Mouse (Mus musculus) lung, embryonic 16.5 days (tissue): ENCODE measurements around the gene Rtf1. TPM values are rescaled to one million over a fixed set of nuclear protein-coding genes. Genes with fewer than 3 reads are reported as not detected.

ENCODE experiments used
- ATAC-seq: fragments of 200-750 bp; cut with Nextera tagmentation; 2 replicates; pipeline ENCODE4 v1.8.0; 2017; ENCODE audit warnings: low read depth, mild to moderate bottlenecking, moderate library complexity
- H3K27ac ChIP-seq: fragments of 300-500 bp; sonication (generic); 2 replicates; pipeline ENCODE4 v1.5.1; 2014; ENCODE audit warnings: mild to moderate bottlenecking, control low read depth, low read length
- H3K27me3 ChIP-seq: fragments of 300-500 bp; sonication (generic); 2 replicates; pipeline ENCODE4 v1.6.1; 2014; ENCODE audit warnings: low read depth, low read length, mixed read lengths; ENCODE audit not compliant: control insufficient read depth, insufficient read depth
- H3K36me3 ChIP-seq: fragments of 300-500 bp; sonication (generic); 2 replicates; pipeline ENCODE4 v1.6.1; 2014; ENCODE audit warnings: low read length; ENCODE audit not compliant: control insufficient read depth, insufficient read depth
- H3K4me1 ChIP-seq: fragments of 300-500 bp; sonication (generic); replicated peaks from 2 replicates; pipeline ENCODE4 v1.6.1; 2014; ENCODE audit warnings: low read length, mixed read lengths; ENCODE audit not compliant: control insufficient read depth, insufficient read depth
- H3K4me2 ChIP-seq: fragments of 300-500 bp; sonication (generic); 2 replicates; pipeline ENCODE4 v1.6.1; 2014; ENCODE audit warnings: low read depth, low read length, control low read depth
- H3K4me3 ChIP-seq: fragments of 300-500 bp; sonication (generic); 2 replicates; pipeline ENCODE4 v1.5.1; 2014; ENCODE audit warnings: mild to moderate bottlenecking, low read length, control low read depth
- H3K9ac ChIP-seq: fragments of 300-500 bp; sonication (generic); 2 replicates; pipeline ENCODE4 v1.6.1; 2014; ENCODE audit warnings: low read length, control low read depth
- H3K9me3 ChIP-seq: fragments of 300-500 bp; sonication (generic); 2 replicates; pipeline ENCODE4 v1.6.1; 2016; ENCODE audit warnings: low read length; ENCODE audit not compliant: control insufficient read depth
- WGBS: fragments of 180-500 bp; shearing (Covaris S2); extraction: QIAGEN DNeasy Blood & Tissue Kit; methylation state at CpG from one replicate; pipeline ENCODE4 v1.1.7; 2014; 5-methylcytosine and 5-hydroxymethylcytosine counted together
- polyA plus RNA-seq: library from polyadenylated mRNA; unstranded; fragments of >200 nt; fragmentation: Nextera tagmentation; extraction: Ambion mirVana; gene quantifications from 2 replicates; pipeline ENCODE4 v1.2.1, GENCODE M21; 2015

Gene Rtf1
- polyA plus RNA-seq, 1 experiment from 2014 or later, result 39.9 TPM

DNA sequence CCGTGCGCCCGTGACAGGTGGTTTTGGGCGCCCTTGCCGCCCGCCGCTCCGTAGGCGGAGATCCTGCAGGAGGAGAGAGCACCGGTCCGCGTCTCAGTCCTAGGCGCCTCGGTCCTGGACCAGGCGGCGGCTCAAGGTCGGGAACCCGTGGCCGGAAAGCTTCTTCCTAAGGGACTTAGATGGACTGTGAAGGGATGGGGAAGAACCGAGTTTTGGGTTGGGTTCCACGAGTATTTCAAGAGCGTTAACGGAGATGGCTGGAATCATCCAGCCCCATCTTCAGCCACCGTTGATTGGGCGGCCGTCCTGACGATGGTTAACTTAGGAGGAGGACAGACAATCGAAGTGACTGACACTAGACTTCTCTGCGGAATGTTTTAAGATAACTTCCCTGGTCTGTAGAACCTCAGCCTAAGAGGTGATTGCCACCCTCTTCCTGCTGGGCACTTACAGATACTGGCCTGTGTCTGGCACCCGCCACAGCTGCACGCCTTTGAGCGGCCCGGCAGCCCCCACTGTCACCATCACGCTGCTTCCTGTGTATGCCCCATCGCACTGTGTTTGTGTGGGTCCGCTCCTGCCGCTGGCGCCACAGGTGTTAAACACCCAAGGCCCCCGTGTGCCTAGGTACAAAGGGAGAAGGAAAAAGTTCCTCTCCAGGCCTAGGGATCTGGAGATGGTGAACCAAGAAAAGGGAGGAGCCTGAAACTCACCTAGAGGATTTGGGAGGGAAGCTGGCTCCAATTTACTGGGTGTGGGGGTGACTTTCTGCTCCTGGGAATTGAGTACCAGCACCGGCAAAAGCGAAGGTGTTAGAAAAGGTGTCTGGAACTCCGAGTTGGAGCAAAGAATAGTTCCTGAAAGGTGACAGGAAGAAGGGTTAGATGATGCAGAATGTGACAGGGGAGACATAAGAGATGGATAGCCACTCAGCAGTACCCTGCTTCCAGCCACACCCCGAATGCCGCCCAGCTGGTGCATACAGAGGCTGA lies 84.3 kb downstream of the Rtf1 start:
- ATAC-seq, result no peak
- peak overlapping the region; percentile 66 for H3K4me3 ChIP-seq
- peak overlapping the region; percentile 98 for H3K4me2 ChIP-seq
- no peaks in the 10 kb centered on the region for H3K9me3 ChIP-seq
- H3K36me3 ChIP-seq, result peaks cover 4% of the 10 kb centered on the region
- H3K4me1 ChIP-seq, result peaks cover 3% of the 10 kb centered on the region; the same call in 1 of the 2 replicates
- H3K9ac ChIP-seq, result peak overlapping the region; percentile 60; the same call in 1 of the 2 replicates
- peaks cover 47% of the 10 kb centered on the region for H3K27me3 ChIP-seq
- 5% methylated on average over 44 of the region's 44 CpGs for WGBS
- no peak overlapping the region for H3K27ac ChIP-seq

- H3K27ac ChIP-seq, result no peak within 1 kb of the TSS
- H3K4me1 ChIP-seq, result peaks cover 3% of the 10 kb centered on the region; the same call in 1 of the 2 replicates
- 13% methylated on average over 9 of the region's 9 CpGs for WGBS
- H3K4me3 ChIP-seq, result no peak within 1 kb of the TSS
- H3K9ac ChIP-seq, result no peak within 1 kb of the TSS
- no peak for ATAC-seq
- H3K9me3 ChIP-seq, result no peaks in the 10 kb centered on the region
- no peak within 1 kb of the TSS for H3K4me2 ChIP-seq
- peaks cover 8% of the 10 kb centered on the region for H3K36me3 ChIP-seq
- H3K27me3 ChIP-seq, result peaks cover 47% of the 10 kb centered on the region
Measured at GRCm38 (mm10) chr2:119760251-119760650, 85.4 kb downstream of the Rtf1 start, which contains the start of gene Ltk. Gene Ltk, minus strand, starts transcription at chr2:119760431.

DNA sequence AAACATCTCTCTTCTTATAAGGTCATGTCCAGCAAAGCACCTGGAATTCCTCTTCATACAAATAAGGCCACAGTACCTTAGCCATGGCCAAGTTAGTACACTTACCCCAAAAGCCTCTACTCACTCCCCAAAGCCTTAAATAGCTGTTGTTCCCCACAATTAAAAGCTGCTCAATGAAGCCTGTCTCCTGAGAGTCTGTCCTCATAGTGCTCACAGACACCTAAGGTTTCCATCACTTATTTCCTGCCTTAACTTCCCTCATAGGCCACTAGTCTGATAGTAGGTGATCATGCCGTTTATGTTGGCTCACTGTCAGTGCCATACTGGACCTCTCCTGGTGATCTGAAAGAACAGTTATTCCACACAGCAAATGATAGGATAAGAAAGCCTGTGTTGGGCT lies 87.4 kb downstream of the Rtf1 start:
- Histone ChIP-seq H3K36me3 (peaks cover 9% of the 10 kb centered on the region), H3K9ac (no peak overlapping the region), H3K4me2 (no peak overlapping the region), H3K4me3 (no peak overlapping the region), H3K4me1 (peaks cover 3% of the 10 kb centered on the region; the same call in 1 of the 2 replicates), H3K27ac (no peak overlapping the region), H3K9me3 (no peaks in the 10 kb centered on the region), H3K27me3 (peaks cover 36% of the 10 kb centered on the region)
- ATAC-seq, result no peak
- WGBS, result 59% methylated on average over 1 of the region's 1 CpGs

DNA sequence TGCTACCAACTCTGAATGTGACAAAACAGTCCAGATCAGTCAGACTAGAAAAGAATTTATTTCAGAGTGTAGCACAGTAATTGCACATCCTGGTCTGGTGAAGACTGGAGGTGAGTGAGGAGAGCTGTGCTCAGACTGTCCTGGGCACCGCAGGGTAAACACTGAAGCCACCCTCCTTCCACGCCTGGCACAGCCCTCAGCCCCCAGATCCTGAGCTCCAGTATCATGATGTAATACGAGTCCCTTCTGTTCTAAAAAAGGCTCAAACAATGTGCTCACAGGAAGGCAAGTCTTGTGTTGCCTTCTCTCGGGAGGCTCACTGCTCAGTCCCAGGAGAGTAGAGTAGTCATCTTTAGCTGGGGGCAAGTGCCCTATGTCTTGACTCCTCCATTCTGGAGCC lies 89.1 kb downstream of the Rtf1 start:
- Histone ChIP-seq H3K4me2 (no peak overlapping the region), H3K4me3 (no peak overlapping the region), H3K9ac (no peak overlapping the region), H3K36me3 (peaks cover 15% of the 10 kb centered on the region), H3K27ac (no peak overlapping the region), H3K9me3 (no peaks in the 10 kb centered on the region), H3K4me1 (no peaks in the 10 kb centered on the region), H3K27me3 (peaks cover 19% of the 10 kb centered on the region)
- WGBS, result 69% methylated on average over 4 of the region's 4 CpGs
- no peak for ATAC-seq

DNA sequence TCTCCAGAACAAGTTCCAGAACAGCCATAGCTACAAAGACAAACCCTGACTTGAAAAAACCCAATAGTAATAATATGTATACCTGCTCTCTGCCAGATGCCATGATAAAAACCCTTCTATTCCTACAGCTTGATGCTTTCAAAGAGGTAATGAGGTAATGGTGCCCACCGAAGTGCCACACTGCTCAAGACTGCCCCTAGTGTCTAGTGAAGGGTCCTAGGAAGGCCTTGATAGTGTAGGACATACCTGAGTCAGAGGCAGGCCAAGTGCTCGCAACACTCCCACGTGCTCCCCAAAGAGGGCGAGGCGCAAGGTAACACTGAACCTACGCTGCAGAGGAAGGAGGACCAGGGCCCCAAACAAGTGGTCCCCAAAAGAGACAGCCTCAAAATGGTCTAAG lies 92.4 kb downstream of the Rtf1 start:
- no peak overlapping the region for H3K27ac ChIP-seq
- WGBS, result 93% methylated on average over 6 of the region's 6 CpGs
- peaks cover 25% of the 10 kb centered on the region for H3K36me3 ChIP-seq
- H3K27me3 ChIP-seq, result no peaks in the 10 kb centered on the region
- ATAC-seq, result no peak; the same call in 1 of the 2 replicates
- no peaks in the 10 kb centered on the region for H3K4me1 ChIP-seq
- H3K9me3 ChIP-seq, result no peaks in the 10 kb centered on the region
- no peak overlapping the region for H3K4me3 ChIP-seq
- no peak overlapping the region for H3K4me2 ChIP-seq
- H3K9ac ChIP-seq, result no peak overlapping the region

Other genes starting within 250 kb of the Rtf1 start
- gene Ino80, start 197.4 kb upstream of the Rtf1 start, polyA plus RNA-seq, result 4.2 TPM in 2 replicates
- gene Exd1, start 127.4 kb upstream of the Rtf1 start, polyA plus RNA-seq, result 0.20 and 0.64 TPM in 2 replicates
- gene Chp1, start 127.4 kb upstream of the Rtf1 start, polyA plus RNA-seq, result 61.0 and 66.9 TPM in 2 replicates
- 81.3 and 93.7 TPM in 2 replicates for gene Nusap1, start 56.8 kb upstream of the Rtf1 start, polyA plus RNA-seq
- gene Oip5, start 56.6 kb upstream of the Rtf1 start, polyA plus RNA-seq, result 27.8 and 29.1 TPM in 2 replicates
- 41.4 and 41.6 TPM in 2 replicates for gene Ndufaf1, start 12.2 kb upstream of the Rtf1 start, polyA plus RNA-seq
- gene Itpka, start 67.3 kb downstream of the Rtf1 start, polyA plus RNA-seq, result 3.0 and 3.6 TPM in 2 replicates
- gene Ltk, start 85.4 kb downstream of the Rtf1 start, polyA plus RNA-seq, result 1.3 and 1.5 TPM in 2 replicates
- 28.2 and 31.3 TPM in 2 replicates for gene Rpap1, start 112.5 kb downstream of the Rtf1 start, polyA plus RNA-seq
- 17.0 and 20.1 TPM in 2 replicates for gene Tyro3, start 122.7 kb downstream of the Rtf1 start, polyA plus RNA-seq
- gene Mga, start 222.2 kb downstream of the Rtf1 start, polyA plus RNA-seq, result 21.9 and 25.4 TPM in 2 replicates